Mouse (Mus musculus) intestine, embryonic 16.5 days (tissue): Measurements from ENCODE around the gene Cd47. TPM values are rescaled to one million over a fixed set of nuclear protein-coding genes. Genes with fewer than 3 reads are reported as not detected.
A peak's percentile ranks its signal among the peaks of the same experiment; 100 is the strongest.

Experiments used
- ATAC-seq: fragments of 200-750 bp; cut with Nextera tagmentation; 2 replicates; pipeline ENCODE4 v1.8.0; 2017; ENCODE audit warnings: moderate TSS enrichment, moderate library complexity
- H3K27ac ChIP-seq: fragments of 300-500 bp; sonication (generic); 2 replicates; pipeline ENCODE4 v1.5.1; 2014; ENCODE audit warnings: mild to moderate bottlenecking, low read length
- H3K27me3 ChIP-seq: fragments of 300-500 bp; sonication (generic); replicated peaks from 2 replicates; pipeline ENCODE4 v1.6.1; 2014; ENCODE audit warnings: low read length, control low read depth, mixed read lengths; ENCODE audit not compliant: control insufficient read depth, insufficient read depth
- H3K36me3 ChIP-seq: fragments of 300-500 bp; sonication (generic); 2 replicates; pipeline ENCODE4 v1.6.1; 2014; ENCODE audit warnings: low read length, control low read depth; ENCODE audit not compliant: control insufficient read depth, insufficient read depth
- H3K4me1 ChIP-seq: fragments of 300-500 bp; sonication (generic); 2 replicates; pipeline ENCODE4 v1.6.1; 2014; ENCODE audit warnings: low read length, control low read depth, mixed read lengths; ENCODE audit not compliant: control insufficient read depth, insufficient read depth
- H3K4me2 ChIP-seq: fragments of 300-500 bp; sonication (generic); 2 replicates; pipeline ENCODE4 v1.6.1; 2014; ENCODE audit warnings: low read depth, low read length, control low read depth
- H3K4me3 ChIP-seq: fragments of 300-500 bp; sonication (generic); 2 replicates; pipeline ENCODE4 v1.5.1; 2014; ENCODE audit warnings: mild to moderate bottlenecking, low read length
- H3K9ac ChIP-seq: fragments of 300-500 bp; sonication (generic); 2 replicates; pipeline ENCODE4 v1.6.1; 2014; ENCODE audit warnings: low read depth, low read length
- H3K9me3 ChIP-seq: fragments of 300-500 bp; sonication (generic); 2 replicates; pipeline ENCODE4 v1.6.1; 2016; ENCODE audit warnings: low read length, control low read depth; ENCODE audit not compliant: control insufficient read depth
- WGBS: fragments of 180-500 bp; shearing (Covaris S2); extraction: QIAGEN DNeasy Blood & Tissue Kit; methylation state at CpG from one replicate; pipeline ENCODE4 v1.1.7; 2014; 5-methylcytosine and 5-hydroxymethylcytosine counted together
- polyA plus RNA-seq: library from polyadenylated mRNA; unstranded; fragments of >200 nt; fragmentation: Nextera tagmentation; extraction: Ambion mirVana; gene quantifications from 2 replicates; pipeline ENCODE4 v1.2.1, GENCODE M21; 2015

Gene Cd47
- polyA plus RNA-seq, 1 experiment from 2014 or later = 80.3 TPM

- no peaks in the 10 kb centered on the region for H3K9me3 ChIP-seq
- H3K27ac ChIP-seq = no peak overlapping the region
- H3K36me3 ChIP-seq = no peaks in the 10 kb centered on the region
- no peak overlapping the region for H3K4me3 ChIP-seq
- no peaks in the 10 kb centered on the region for H3K4me1 ChIP-seq
- no peak overlapping the region for H3K4me2 ChIP-seq
- no peak overlapping the region for H3K9ac ChIP-seq
- ATAC-seq = no peak
- H3K27me3 ChIP-seq = no peaks in the 10 kb centered on the region
Observed at GRCm38 (mm10) chr16:49783369-49783768, 17.0 kb upstream of the Cd47 start.

GRCm38 (mm10) chr16:49786116-49786515 is 14.2 kb upstream of the Cd47 start:
- Histone ChIP-seq H3K4me2 (no peak overlapping the region), H3K9me3 (no peaks in the 10 kb centered on the region), H3K4me3 (no peak overlapping the region), H3K4me1 (no peaks in the 10 kb centered on the region), H3K36me3 (no peaks in the 10 kb centered on the region), H3K27me3 (no peaks in the 10 kb centered on the region), H3K27ac (no peak overlapping the region), H3K9ac (no peak overlapping the region)
- WGBS = 89% methylated on average over 6 of the region's 6 CpGs
- no peak for ATAC-seq

DNA sequence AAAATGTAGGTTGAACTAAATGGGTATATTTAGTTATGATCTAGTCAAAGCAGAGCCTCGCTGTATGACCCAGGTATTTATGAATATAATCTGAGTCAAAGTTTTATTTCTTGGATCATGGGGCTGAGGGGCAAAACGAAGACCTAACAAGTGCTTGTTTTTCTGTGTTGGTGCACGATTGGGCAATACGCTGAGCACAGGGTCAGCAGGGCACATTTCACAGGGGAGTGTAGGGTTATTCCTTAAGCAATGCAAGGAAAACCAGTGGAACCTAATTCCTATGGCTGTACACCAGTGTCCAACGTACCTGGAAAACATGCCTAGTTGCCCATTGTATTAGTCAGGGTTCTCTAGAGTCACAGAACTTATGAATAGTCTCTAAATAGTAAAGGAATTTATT is 12.6 kb upstream of the Cd47 start:
- WGBS = 88% methylated on average over 5 of the region's 5 CpGs
- Histone ChIP-seq H3K4me3 (no peak overlapping the region), H3K9me3 (no peaks in the 10 kb centered on the region), H3K4me2 (no peak overlapping the region), H3K4me1 (no peaks in the 10 kb centered on the region), H3K36me3 (no peaks in the 10 kb centered on the region), H3K27ac (no peak overlapping the region), H3K27me3 (no peaks in the 10 kb centered on the region), H3K9ac (no peak overlapping the region)
- no peak for ATAC-seq

- Histone ChIP-seq H3K27me3 (no peaks in the 10 kb centered on the region), H3K9me3 (no peaks in the 10 kb centered on the region), H3K4me2 (no peak overlapping the region), H3K9ac (no peak overlapping the region), H3K4me3 (no peak overlapping the region), H3K27ac (no peak overlapping the region), H3K4me1 (no peaks in the 10 kb centered on the region), H3K36me3 (no peaks in the 10 kb centered on the region)
- ATAC-seq = no peak
- 84% methylated on average over 9 of the region's 9 CpGs for WGBS
Observed at GRCm38 (mm10) chr16:49790575-49791465, 9.5 kb upstream of the Cd47 start.

DNA sequence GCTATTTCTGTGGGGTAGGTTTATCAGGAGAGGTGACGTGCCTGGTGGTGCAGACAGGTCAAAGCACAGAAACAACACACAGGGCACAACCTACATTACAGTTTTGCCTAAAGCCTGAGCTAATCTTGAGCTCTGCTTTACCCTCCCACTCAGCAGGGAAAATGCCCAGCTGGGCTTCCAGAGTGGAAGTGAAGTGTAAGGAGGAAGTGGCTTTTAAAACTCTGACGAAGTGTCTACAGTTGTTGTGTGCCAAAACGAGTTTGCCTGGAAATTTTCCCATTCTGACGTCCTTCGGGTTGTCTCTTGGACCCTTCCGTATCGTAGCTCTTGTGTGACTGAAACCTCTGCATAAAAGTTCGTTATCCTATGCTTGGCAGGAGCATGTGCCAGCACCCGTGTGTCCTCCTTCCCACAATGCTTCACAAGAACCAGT is 7.9 kb upstream of the Cd47 start:
- H3K4me1 ChIP-seq = no peaks in the 10 kb centered on the region
- WGBS = 55% methylated on average over 9 of the region's 9 CpGs
- H3K27me3 ChIP-seq = no peaks in the 10 kb centered on the region
- no peaks in the 10 kb centered on the region for H3K36me3 ChIP-seq
- H3K4me3 ChIP-seq = no peak overlapping the region
- H3K9me3 ChIP-seq = no peaks in the 10 kb centered on the region
- no peak overlapping the region for H3K9ac ChIP-seq
- no peak overlapping the region for H3K27ac ChIP-seq
- peak; percentile 46; the same call in 1 of the 2 replicates for ATAC-seq
- H3K4me2 ChIP-seq = no peak overlapping the region

GRCm38 (mm10) chr16:49793596-49793995 is 6.7 kb upstream of the Cd47 start:
- H3K9ac ChIP-seq = no peak overlapping the region
- no peak overlapping the region for H3K27ac ChIP-seq
- ATAC-seq = no peak
- 89% methylated on average over 9 of the region's 9 CpGs for WGBS
- H3K36me3 ChIP-seq = no peaks in the 10 kb centered on the region
- no peaks in the 10 kb centered on the region for H3K27me3 ChIP-seq
- H3K4me3 ChIP-seq = no peak overlapping the region
- H3K9me3 ChIP-seq = no peaks in the 10 kb centered on the region
- no peaks in the 10 kb centered on the region for H3K4me1 ChIP-seq
- no peak overlapping the region for H3K4me2 ChIP-seq

GRCm38 (mm10) chr16:49796271-49796670 is 4.1 kb upstream of the Cd47 start:
- H3K27ac ChIP-seq = no peak overlapping the region
- H3K27me3 ChIP-seq = no peaks in the 10 kb centered on the region
- WGBS = 82% methylated on average over 2 of the region's 2 CpGs
- ATAC-seq = no peak
- no peak overlapping the region for H3K4me3 ChIP-seq
- no peaks in the 10 kb centered on the region for H3K4me1 ChIP-seq
- H3K9me3 ChIP-seq = no peaks in the 10 kb centered on the region
- H3K4me2 ChIP-seq = no peak overlapping the region
- no peaks in the 10 kb centered on the region for H3K36me3 ChIP-seq
- H3K9ac ChIP-seq = no peak overlapping the region

GRCm38 (mm10) chr16:49796954-49797353 is 3.4 kb upstream of the Cd47 start:
- H3K4me1 ChIP-seq = no peaks in the 10 kb centered on the region
- no peak overlapping the region for H3K4me2 ChIP-seq
- 88% methylated on average over 2 of the region's 2 CpGs for WGBS
- H3K9ac ChIP-seq = no peak overlapping the region
- H3K36me3 ChIP-seq = no peaks in the 10 kb centered on the region
- H3K9me3 ChIP-seq = no peaks in the 10 kb centered on the region
- no peaks in the 10 kb centered on the region for H3K27me3 ChIP-seq
- H3K4me3 ChIP-seq = no peak overlapping the region
- ATAC-seq = no peak
- H3K27ac ChIP-seq = no peak overlapping the region

DNA sequence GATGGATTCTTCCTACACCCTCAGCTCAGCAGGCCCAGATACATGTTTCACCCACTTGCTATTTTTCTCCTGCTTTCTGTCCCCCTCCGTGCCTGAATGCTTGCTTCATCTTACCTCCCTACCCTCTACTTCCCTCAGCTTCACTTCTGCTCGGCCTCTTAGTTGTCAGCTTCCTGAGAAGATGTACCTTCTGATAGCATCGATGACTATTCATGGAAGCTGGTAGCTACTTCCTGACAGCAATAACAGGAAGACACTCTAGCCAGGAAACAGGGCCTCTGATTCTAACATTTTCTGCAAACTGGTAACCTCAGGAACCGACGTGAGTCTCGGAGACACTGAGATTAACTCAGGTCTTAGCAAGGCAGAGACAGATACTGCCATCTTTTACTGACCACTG is 1.5 kb upstream of the Cd47 start:
- no peak overlapping the region for H3K4me2 ChIP-seq
- H3K27me3 ChIP-seq = no peaks in the 10 kb centered on the region
- WGBS = 75% methylated on average over 6 of the region's 6 CpGs
- no peak overlapping the region for H3K9ac ChIP-seq
- ATAC-seq = no peak
- 0 out of 2 replicates have a peak overlapping the region, but pooled peaks have one; percentile 46 for H3K27ac ChIP-seq
- no peaks in the 10 kb centered on the region for H3K36me3 ChIP-seq
- no peak overlapping the region for H3K4me3 ChIP-seq
- peaks cover under 1% of the 10 kb centered on the region; the same call in 1 of the 2 replicates for H3K4me1 ChIP-seq
- no peaks in the 10 kb centered on the region for H3K9me3 ChIP-seq
